Mouse (Mus musculus): ENCODE measurements at regions not wholly inside any gene's neighbourhood (a gene's known extent, or its start where the extent isn't known, plus 50 kb on each side); places are given as distances from the start of the nearest gene placed in this dataset.

- no peak overlapping the region for H3K4me3 ChIP-seq (ENCODE audit: low read length)
- H3K4me2 ChIP-seq (ENCODE audit: low read length) = no peak overlapping the region
- WGBS = 81% methylated on average over 6 of the region's 6 CpGs
- no peaks in the 10 kb centered on the region for H3K9me3 ChIP-seq (ENCODE audit: control insufficient read depth, low read length)
- H3K4me1 ChIP-seq (ENCODE audit: control insufficient read depth, insufficient read depth, low read depth, low read length) = peaks cover 3% of the 10 kb centered on the region
- no peak for ATAC-seq
- no peaks in the 10 kb centered on the region for H3K36me3 ChIP-seq (ENCODE audit: control insufficient read depth, insufficient read depth, low read length)
- no peak overlapping the region for H3K9ac ChIP-seq (ENCODE audit: low read depth, low read length)
- no peaks in the 10 kb centered on the region for H3K27me3 ChIP-seq (replicated peaks; ENCODE audit: control insufficient read depth, insufficient read depth, low read length)
- H3K27ac ChIP-seq (ENCODE audit: low read depth, low read length) = no peak overlapping the region
Observed at GRCm38 (mm10) chr1:36008598-36008997, 59.6 kb upstream of the Hs6st1 start.

DNA sequence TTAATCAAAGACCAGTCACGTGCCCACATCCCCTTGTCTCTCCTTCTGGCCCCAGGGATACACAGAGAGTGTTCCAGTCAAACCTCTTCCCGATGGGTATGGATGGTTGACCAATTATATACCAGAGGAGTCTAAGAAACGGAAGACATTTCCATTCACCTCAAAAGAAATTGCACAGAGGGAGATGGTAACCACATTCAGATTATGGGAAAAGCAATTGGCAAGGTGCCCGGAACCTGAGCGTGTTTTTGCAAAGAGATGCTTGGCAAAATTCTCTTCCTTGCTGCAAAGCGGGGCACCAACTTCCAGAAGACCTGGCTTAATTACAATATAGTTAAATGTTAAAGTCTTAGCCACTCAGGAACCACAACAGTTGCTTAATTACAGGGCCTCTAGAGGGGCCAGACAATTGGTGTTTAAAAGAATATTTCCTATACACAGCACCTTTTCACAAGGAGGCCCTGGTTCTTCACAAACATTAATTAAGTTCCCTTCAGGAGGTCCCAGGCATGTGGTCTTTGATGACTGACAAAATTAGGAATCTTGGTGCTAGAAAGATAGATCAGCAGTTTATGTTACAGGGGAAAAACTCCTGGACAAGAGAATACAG, 59.1 kb upstream of the Hs6st1 start:
- WGBS = 54% methylated on average over 6 of the region's 6 CpGs
- Histone ChIP-seq H3K9ac (ENCODE audit: low read depth, low read length) (no peak overlapping the region), H3K27me3 (replicated peaks; ENCODE audit: control insufficient read depth, insufficient read depth, low read length) (no peaks in the 10 kb centered on the region), H3K27ac (ENCODE audit: low read depth, low read length) (no peak overlapping the region), H3K4me2 (ENCODE audit: low read length) (no peak overlapping the region), H3K36me3 (ENCODE audit: control insufficient read depth, insufficient read depth, low read length) (no peaks in the 10 kb centered on the region), H3K9me3 (ENCODE audit: control insufficient read depth, low read length) (no peaks in the 10 kb centered on the region), H3K4me3 (ENCODE audit: low read length) (no peak overlapping the region), H3K4me1 (ENCODE audit: control insufficient read depth, insufficient read depth, low read depth, low read length) (no peaks in the 10 kb centered on the region)
- ATAC-seq = peak; percentile 58

GRCm38 (mm10) chr1:36010151-36010550, 58.0 kb upstream of the Hs6st1 start:
- Histone ChIP-seq H3K9ac (ENCODE audit: low read depth, low read length) (no peak overlapping the region), H3K4me3 (ENCODE audit: low read length) (no peak overlapping the region), H3K9me3 (ENCODE audit: control insufficient read depth, low read length) (no peaks in the 10 kb centered on the region), H3K27me3 (replicated peaks; ENCODE audit: control insufficient read depth, insufficient read depth, low read length) (no peaks in the 10 kb centered on the region), H3K4me2 (ENCODE audit: low read length) (no peak overlapping the region), H3K27ac (ENCODE audit: low read depth, low read length) (no peak overlapping the region), H3K4me1 (ENCODE audit: control insufficient read depth, insufficient read depth, low read depth, low read length) (no peaks in the 10 kb centered on the region), H3K36me3 (ENCODE audit: control insufficient read depth, insufficient read depth, low read length) (no peaks in the 10 kb centered on the region)
- WGBS = 86% methylated on average over 7 of the region's 7 CpGs
- ATAC-seq = no peak

GRCm38 (mm10) chr1:36010834-36011233, 57.4 kb upstream of the Hs6st1 start:
- no peaks in the 10 kb centered on the region for H3K27me3 ChIP-seq (replicated peaks; ENCODE audit: control insufficient read depth, insufficient read depth, low read length)
- no peaks in the 10 kb centered on the region for H3K4me1 ChIP-seq (ENCODE audit: control insufficient read depth, insufficient read depth, low read depth, low read length)
- no peaks in the 10 kb centered on the region for H3K9me3 ChIP-seq (ENCODE audit: control insufficient read depth, low read length)
- no peak overlapping the region for H3K9ac ChIP-seq (ENCODE audit: low read depth, low read length)
- no peak overlapping the region for H3K4me3 ChIP-seq (ENCODE audit: low read length)
- WGBS = 83% methylated on average over 12 of the region's 12 CpGs
- ATAC-seq = no peak
- H3K4me2 ChIP-seq (ENCODE audit: low read length) = no peak overlapping the region
- no peak overlapping the region for H3K27ac ChIP-seq (ENCODE audit: low read depth, low read length)
- no peaks in the 10 kb centered on the region for H3K36me3 ChIP-seq (ENCODE audit: control insufficient read depth, insufficient read depth, low read length)

- H3K4me1 ChIP-seq (ENCODE audit: control insufficient read depth, insufficient read depth, low read depth, low read length) = peaks cover 4% of the 10 kb centered on the region
- H3K27me3 ChIP-seq (replicated peaks; ENCODE audit: control insufficient read depth, insufficient read depth, low read length) = no peaks in the 10 kb centered on the region
- H3K9ac ChIP-seq (ENCODE audit: low read depth, low read length) = no peak overlapping the region
- no peak overlapping the region for H3K27ac ChIP-seq (ENCODE audit: low read depth, low read length)
- H3K9me3 ChIP-seq (ENCODE audit: control insufficient read depth, low read length) = no peaks in the 10 kb centered on the region
- H3K4me3 ChIP-seq (ENCODE audit: low read length) = no peak overlapping the region
- H3K36me3 ChIP-seq (ENCODE audit: control insufficient read depth, insufficient read depth, low read length) = no peaks in the 10 kb centered on the region
- WGBS = 89% methylated on average over 9 of the region's 9 CpGs
- H3K4me2 ChIP-seq (ENCODE audit: low read length) = no peak overlapping the region
- ATAC-seq = no peak
Observed at GRCm38 (mm10) chr1:36012081-36012765, 56.0 kb upstream of the Hs6st1 start.

DNA sequence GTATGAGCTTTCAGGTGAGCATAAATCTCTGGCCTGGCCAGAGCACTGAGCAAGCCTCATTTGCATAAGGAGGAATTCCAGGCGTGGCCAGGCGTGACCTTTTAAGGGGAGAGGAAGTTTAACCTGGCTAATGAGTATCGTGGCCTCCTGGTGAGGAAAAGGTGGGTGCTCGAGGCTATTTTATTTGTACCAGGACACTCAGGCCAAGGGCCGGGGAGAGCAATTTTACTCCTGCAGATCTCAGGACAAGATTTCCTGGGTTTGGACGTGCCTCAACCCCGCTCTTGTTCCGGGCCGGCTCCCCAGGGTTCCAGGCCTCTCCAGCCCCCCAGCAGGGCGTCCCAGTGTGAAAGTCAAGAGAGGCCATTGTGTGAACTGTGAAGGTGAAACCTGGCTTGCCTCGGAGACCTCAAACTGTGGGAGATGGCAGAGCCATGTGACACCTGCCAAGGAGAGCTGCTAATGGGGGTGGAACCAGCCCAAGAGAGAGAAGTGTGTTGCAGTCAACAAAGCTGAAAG, 54.3 kb upstream of the Hs6st1 start:
- Histone ChIP-seq H3K9ac (ENCODE audit: low read depth, low read length) (no peak overlapping the region), H3K4me2 (ENCODE audit: low read length) (no peak overlapping the region), H3K4me3 (ENCODE audit: low read length) (no peak overlapping the region), H3K27ac (ENCODE audit: low read depth, low read length) (no peak overlapping the region), H3K36me3 (ENCODE audit: control insufficient read depth, insufficient read depth, low read length) (no peaks in the 10 kb centered on the region), H3K27me3 (replicated peaks; ENCODE audit: control insufficient read depth, insufficient read depth, low read length) (no peaks in the 10 kb centered on the region), H3K4me1 (ENCODE audit: control insufficient read depth, insufficient read depth, low read depth, low read length) (peaks cover 5% of the 10 kb centered on the region), H3K9me3 (ENCODE audit: control insufficient read depth, low read length) (no peaks in the 10 kb centered on the region)
- no peak for ATAC-seq
- 35% methylated on average over 11 of the region's 11 CpGs for WGBS

- Histone ChIP-seq H3K27me3 (replicated peaks; ENCODE audit: control insufficient read depth, insufficient read depth, low read length) (no peaks in the 10 kb centered on the region), H3K27ac (ENCODE audit: low read depth, low read length) (no peak overlapping the region), H3K4me1 (ENCODE audit: control insufficient read depth, insufficient read depth, low read depth, low read length) (peaks cover 5% of the 10 kb centered on the region), H3K9ac (ENCODE audit: low read depth, low read length) (no peak overlapping the region), H3K36me3 (ENCODE audit: control insufficient read depth, insufficient read depth, low read length) (no peaks in the 10 kb centered on the region), H3K4me3 (ENCODE audit: low read length) (no peak overlapping the region), H3K9me3 (ENCODE audit: control insufficient read depth, low read length) (no peaks in the 10 kb centered on the region), H3K4me2 (ENCODE audit: low read length) (no peak overlapping the region)
- ATAC-seq = no peak
- 75% methylated on average over 7 of the region's 7 CpGs for WGBS
Observed at GRCm38 (mm10) chr1:36014372-36014771, 53.8 kb upstream of the Hs6st1 start.

- WGBS = 88% methylated on average over 5 of the region's 5 CpGs
Observed at GRCm38 (mm10) chr1:36015210-36015609, 53.0 kb upstream of the Hs6st1 start.

DNA sequence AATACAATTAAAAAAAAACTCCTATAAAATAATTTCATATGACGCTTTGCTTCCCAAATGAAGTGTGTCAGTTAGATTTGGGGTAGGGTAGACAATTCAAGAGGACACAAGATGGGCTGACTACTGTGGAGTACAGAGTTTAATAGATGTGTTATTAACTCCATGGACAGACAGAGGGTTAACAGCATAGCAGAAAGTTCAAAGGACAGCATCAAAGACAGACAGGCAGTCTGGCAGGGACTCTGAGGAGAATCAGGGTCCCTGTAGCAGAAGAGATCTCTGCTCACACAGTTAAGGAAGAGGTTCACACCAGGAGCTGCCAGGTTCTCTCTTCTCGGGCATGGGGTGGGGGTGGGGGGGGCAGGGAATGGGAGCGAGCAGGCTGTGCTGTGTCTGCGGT, 51.6 kb upstream of the Hs6st1 start:
- Histone ChIP-seq H3K4me1 (ENCODE audit: control insufficient read depth, insufficient read depth, low read depth, low read length) (peaks cover 5% of the 10 kb centered on the region), H3K4me2 (ENCODE audit: low read length) (no peak overlapping the region), H3K27ac (ENCODE audit: low read depth, low read length) (no peak overlapping the region), H3K27me3 (replicated peaks; ENCODE audit: control insufficient read depth, insufficient read depth, low read length) (no peaks in the 10 kb centered on the region), H3K9ac (ENCODE audit: low read depth, low read length) (no peak overlapping the region), H3K36me3 (ENCODE audit: control insufficient read depth, insufficient read depth, low read length) (no peaks in the 10 kb centered on the region), H3K4me3 (ENCODE audit: low read length) (no peak overlapping the region), H3K9me3 (ENCODE audit: control insufficient read depth, low read length) (no peaks in the 10 kb centered on the region)
- ATAC-seq = no peak
- WGBS = 38% methylated on average over 4 of the region's 4 CpGs

More at GRCm38 (mm10) chr1:36015210-36015609, 53.0 kb upstream of the Hs6st1 start:
- Histone ChIP-seq H3K4me3 (ENCODE audit: low read length) (no peak overlapping the region), H3K27me3 (replicated peaks; ENCODE audit: control insufficient read depth, insufficient read depth, low read length) (no peaks in the 10 kb centered on the region), H3K4me1 (ENCODE audit: control insufficient read depth, insufficient read depth, low read depth, low read length) (peaks cover 5% of the 10 kb centered on the region), H3K4me2 (ENCODE audit: low read length) (no peak overlapping the region), H3K9ac (ENCODE audit: low read depth, low read length) (no peak overlapping the region), H3K27ac (ENCODE audit: low read depth, low read length) (no peak overlapping the region), H3K36me3 (ENCODE audit: control insufficient read depth, insufficient read depth, low read length) (no peaks in the 10 kb centered on the region), H3K9me3 (ENCODE audit: control insufficient read depth, low read length) (no peaks in the 10 kb centered on the region)
- ATAC-seq = no peak

Data from hindbrain, embryonic 16.5 days (tissue).